Mouse (Mus musculus) forebrain, postnatal 0 days (tissue): ENCODE results near the gene Slc44a4. TPM values are rescaled to one million over a fixed set of nuclear protein-coding genes. Genes with fewer than 3 reads are reported as not detected.

Experiments
- ATAC-seq: fragments of 200-750 bp; cut with Nextera tagmentation; 2 replicates; pipeline ENCODE4 v1.8.0; 2017; ENCODE audit warnings: mild to moderate bottlenecking, moderate library complexity
- DNase-seq: peaks from one replicate; pipeline ENCODE4 v3.0.0-alpha.2; 2015
- H3K27ac ChIP-seq: fragments of 300-500 bp; sonication (generic); 2 replicates; pipeline ENCODE4 v1.5.1; 2014; ENCODE audit warnings: low read depth, mild to moderate bottlenecking, antibody characterized with exemption, low read length, moderate library complexity, mixed read lengths
- H3K27me3 ChIP-seq: fragments of 300-500 bp; sonication (generic); 2 replicates; pipeline ENCODE4 v1.6.1; 2014; ENCODE audit warnings: mild to moderate bottlenecking, low read length, mixed read lengths; ENCODE audit not compliant: insufficient read depth
- H3K36me3 ChIP-seq: fragments of 300-500 bp; sonication (generic); 2 replicates; pipeline ENCODE4 v1.6.1; 2014; ENCODE audit warnings: mild to moderate bottlenecking, moderate library complexity; ENCODE audit not compliant: insufficient read depth
- H3K4me1 ChIP-seq: fragments of 300-500 bp; sonication (generic); 2 replicates; pipeline ENCODE4 v1.6.1; 2014; ENCODE audit warnings: antibody characterized with exemption; ENCODE audit not compliant: insufficient read depth
- H3K4me2 ChIP-seq: fragments of 300-500 bp; sonication (generic); 2 replicates; pipeline ENCODE4 v1.6.1; 2014; ENCODE audit warnings: low read depth, mild to moderate bottlenecking, moderate library complexity
- H3K4me3 ChIP-seq: fragments of 300-500 bp; sonication (generic); 2 replicates; pipeline ENCODE4 v1.5.1; 2014; ENCODE audit warnings: low read depth, low read length, mixed read lengths
- H3K9ac ChIP-seq: fragments of 300-500 bp; sonication (generic); 2 replicates; pipeline ENCODE4 v1.6.1; 2014; ENCODE audit warnings: mild to moderate bottlenecking
- H3K9me3 ChIP-seq: fragments of 300-500 bp; sonication (generic); 2 replicates; pipeline ENCODE4 v1.6.1; 2016; ENCODE audit warnings: low read length
- CTCF ChIP-seq: sonication (generic); IDR thresholded peaks from 2 replicates; pipeline ENCODE4 v1.5.1; 2016; ENCODE audit warnings: antibody characterized with exemption, control low read depth, low read depth
- WGBS: fragments of 180-500 bp; shearing (Covaris S2); extraction: QIAGEN DNeasy Blood & Tissue Kit; methylation state at CpG from one replicate; pipeline ENCODE4 v1.1.7; 2014; 5-methylcytosine and 5-hydroxymethylcytosine counted together
- polyA plus RNA-seq: library from polyadenylated mRNA; unstranded; fragments of >200 nt; fragmentation: Nextera tagmentation; extraction: Ambion mirVana; gene quantifications from 2 replicates; pipeline ENCODE4 v1.2.1, GENCODE M21; 2015
- total RNA-seq: library from RNA; depleted of rRNA; stranded (reverse); fragments of >200 nt; gene quantifications from 2 replicates; pipeline ENCODE4 v1.2.3, GENCODE M21; 2014

Slc44a4 gene
- total and polyA plus RNA-seq, 2 experiments from 2014 or later: not detected

- no peak for TF ChIP-seq CTCF
- peak overlapping the region; percentile 84 for H3K9ac ChIP-seq
- no peaks in the 10 kb centered on the region for H3K27me3 ChIP-seq
- peaks cover 6% of the 10 kb centered on the region; the same call in 1 of the 2 replicates for H3K4me1 ChIP-seq
- H3K36me3 ChIP-seq: peaks cover 5% of the 10 kb centered on the region; the same call in 1 of the 2 replicates
- DNase-seq: peak; percentile 53
- peak; percentile 32 for ATAC-seq
- H3K4me2 ChIP-seq: peak overlapping the region; percentile 79
- no peaks in the 10 kb centered on the region for H3K9me3 ChIP-seq
- peak overlapping the region; percentile 87 for H3K27ac ChIP-seq
- 4% methylated on average over 44 of the region's 51 CpGs for WGBS
- H3K4me3 ChIP-seq: peak overlapping the region; percentile 72
Measured at GRCm38 (mm10) chr17:34894801-34895530, 19.3 kb upstream of the Slc44a4 start.

DNA sequence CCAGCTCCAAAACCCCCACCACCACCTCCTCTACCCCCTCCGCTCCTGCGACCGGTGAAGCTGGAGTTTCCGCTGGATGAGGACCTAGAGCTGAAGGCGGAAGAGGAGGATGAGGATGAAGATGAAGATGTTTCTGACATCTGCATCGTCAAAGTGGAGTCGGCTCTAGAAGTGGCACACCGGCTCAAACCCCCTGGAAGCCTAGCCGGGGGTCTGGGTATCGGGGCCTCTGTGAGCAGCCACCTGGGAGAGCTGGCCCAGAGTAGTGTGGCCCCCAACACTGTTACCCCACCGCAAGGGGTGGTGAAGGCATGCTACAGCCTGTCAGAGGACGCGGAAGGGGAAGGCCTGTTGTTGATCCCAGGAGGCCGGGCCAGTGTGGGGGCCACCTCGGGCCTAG is 18.5 kb upstream of the Slc44a4 start:
- peaks cover 10% of the 10 kb centered on the region; the same call in 1 of the 2 replicates for H3K4me1 ChIP-seq
- WGBS: 89% methylated on average over 15 of the region's 15 CpGs
- ATAC-seq (no peak), DNase-seq (no peak)
- peak overlapping the region; percentile 84 for H3K9ac ChIP-seq
- H3K4me3 ChIP-seq: peak overlapping the region; percentile 72
- no peak overlapping the region for H3K27ac ChIP-seq
- peaks cover 5% of the 10 kb centered on the region; the same call in 1 of the 2 replicates for H3K36me3 ChIP-seq
- H3K4me2 ChIP-seq: peak overlapping the region; percentile 79
- no peaks in the 10 kb centered on the region for H3K9me3 ChIP-seq
- H3K27me3 ChIP-seq: no peaks in the 10 kb centered on the region
- no peak for TF ChIP-seq CTCF

GRCm38 (mm10) chr17:34896366-34896765 is 17.9 kb upstream of the Slc44a4 start:
- Histone ChIP-seq H3K27me3 (no peaks in the 10 kb centered on the region), H3K27ac (no peak overlapping the region), H3K9ac (no peak overlapping the region), H3K4me1 (peaks cover 10% of the 10 kb centered on the region; the same call in 1 of the 2 replicates), H3K4me2 (no peak overlapping the region), H3K36me3 (peaks cover 9% of the 10 kb centered on the region), H3K9me3 (no peaks in the 10 kb centered on the region), H3K4me3 (no peak overlapping the region)
- TF ChIP-seq CTCF: no peak
- WGBS: 83% methylated on average over 17 of the region's 17 CpGs
- no peak for ATAC-seq
- no peak for DNase-seq

- Histone ChIP-seq H3K4me3 (peak overlapping the region; percentile 95), H3K9me3 (no peaks in the 10 kb centered on the region), H3K4me2 (peak overlapping the region; percentile 89), H3K27ac (peak overlapping the region; percentile 91), H3K4me1 (peaks cover 10% of the 10 kb centered on the region; the same call in 1 of the 2 replicates), H3K27me3 (no peaks in the 10 kb centered on the region), H3K9ac (peak overlapping the region; percentile 83), H3K36me3 (peaks cover 17% of the 10 kb centered on the region)
- no peak for TF ChIP-seq CTCF
- WGBS: 14% methylated on average over 10 of the region's 10 CpGs
- no peak for ATAC-seq
- peak; percentile 63 for DNase-seq
Measured at GRCm38 (mm10) chr17:34897373-34898159, 16.7 kb upstream of the Slc44a4 start.

GRCm38 (mm10) chr17:34898160-34898586 is 16.1 kb upstream of the Slc44a4 start, which contains the start of the genes C2 and Ehmt2:
Gene C2 (minus strand): TSS chr17:34898265.
Gene Ehmt2 (plus strand): TSS chr17:34898469.
- H3K27me3 ChIP-seq: no peaks in the 10 kb centered on the region
- DNase-seq (peak; percentile 89), ATAC-seq (peak; percentile 45)
- H3K27ac ChIP-seq: peak within 1 kb of the TSS; percentile 91
- H3K4me2 ChIP-seq: peak within 1 kb of the TSS; percentile 89
- peaks cover 22% of the 10 kb centered on the region for H3K36me3 ChIP-seq
- H3K9ac ChIP-seq: peak within 1 kb of the TSS; percentile 83
- H3K4me3 ChIP-seq: peak within 1 kb of the TSS; percentile 95
- peaks cover 10% of the 10 kb centered on the region; the same call in 1 of the 2 replicates for H3K4me1 ChIP-seq
- no peaks in the 10 kb centered on the region for H3K9me3 ChIP-seq
- no peak for TF ChIP-seq CTCF
- WGBS: 3% methylated on average over 18 of the region's 44 CpGs

DNA sequence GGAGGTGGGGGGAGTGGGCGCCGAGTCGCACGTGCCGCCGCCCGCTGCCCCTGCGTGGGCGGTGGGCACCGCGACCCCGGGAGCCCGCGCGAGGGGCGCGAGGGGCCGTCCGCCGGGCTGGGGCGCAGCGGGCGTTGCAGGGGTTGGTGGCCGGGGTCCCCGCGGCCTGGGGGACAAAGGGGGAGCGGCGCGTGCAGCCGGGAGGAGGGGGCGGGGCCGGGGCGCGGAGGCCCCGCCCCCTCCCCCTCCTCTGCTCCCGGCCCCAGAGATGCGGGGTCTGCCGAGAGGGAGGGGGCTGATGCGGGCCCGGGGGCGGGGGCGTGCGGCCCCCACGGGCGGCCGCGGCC is 15.6 kb upstream of the Slc44a4 start:
- ATAC-seq (no peak), DNase-seq (peak; percentile 54)
- peak overlapping the region; percentile 91 for H3K27ac ChIP-seq
- peak overlapping the region; percentile 95 for H3K4me3 ChIP-seq
- TF ChIP-seq CTCF: no peak
- H3K9me3 ChIP-seq: no peaks in the 10 kb centered on the region
- no peaks in the 10 kb centered on the region for H3K27me3 ChIP-seq
- H3K4me2 ChIP-seq: peak overlapping the region; percentile 89
- peaks cover 27% of the 10 kb centered on the region for H3K36me3 ChIP-seq
- peaks cover 10% of the 10 kb centered on the region; the same call in 1 of the 2 replicates for H3K4me1 ChIP-seq
- 0% methylated on average over 21 of the region's 47 CpGs for WGBS
- peak overlapping the region; percentile 83 for H3K9ac ChIP-seq
